Mouse (Mus musculus): Measurements from ENCODE around the gene Aicda. TPM values are rescaled to one million over a fixed set of nuclear protein-coding genes. Genes with fewer than 3 reads are reported as not detected.

Aicda gene
- total RNA-seq, 2 experiments from 2014 or later, result not detected

DNA sequence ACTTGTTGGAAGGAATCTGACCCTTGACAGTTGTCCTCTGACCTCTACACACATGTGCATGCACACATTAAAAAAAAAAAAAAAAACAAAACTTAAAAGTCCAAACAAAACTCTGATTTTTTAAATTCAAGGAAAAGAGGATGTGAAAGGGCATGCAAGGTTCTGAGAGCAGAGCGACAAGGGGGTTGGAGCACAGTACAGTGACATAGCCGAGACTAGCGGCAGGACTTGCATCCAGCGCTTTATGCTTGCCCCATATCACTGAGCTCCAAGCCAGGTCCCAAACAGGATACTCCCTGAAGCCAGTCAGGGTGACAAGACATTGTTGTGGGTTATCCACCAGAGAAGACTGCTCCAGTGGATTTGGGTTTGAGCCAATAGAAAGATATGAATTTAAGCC, 44.4 kb downstream of the Aicda start:
- peak; percentile 32 for ATAC-seq (replicated peaks; ENCODE audit: low FRiP score, low TSS enrichment, poor library complexity, severe bottlenecking)

DNA sequence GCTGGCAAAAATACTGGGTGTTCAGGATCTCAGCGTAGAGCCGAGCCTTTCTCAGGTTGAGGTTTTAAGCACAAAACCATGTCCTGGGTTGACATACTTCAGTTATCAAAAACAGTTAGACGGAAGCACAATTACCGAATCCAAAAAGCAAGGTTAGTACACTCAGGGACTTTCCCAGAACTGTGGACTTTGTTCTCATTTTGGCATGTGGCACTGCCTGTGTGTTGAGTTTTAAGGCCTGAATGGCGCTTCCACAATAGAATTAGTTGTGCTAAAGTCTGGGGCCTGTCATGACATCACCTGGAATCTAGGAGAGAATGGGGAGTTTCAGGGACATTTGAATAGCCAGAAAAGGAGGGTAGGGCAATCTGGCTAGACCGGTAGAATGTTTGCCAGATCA, 44.8 kb downstream of the Aicda start:
- ATAC-seq (replicated peaks; ENCODE audit: low FRiP score, low TSS enrichment, poor library complexity, severe bottlenecking), result no peak

DNA sequence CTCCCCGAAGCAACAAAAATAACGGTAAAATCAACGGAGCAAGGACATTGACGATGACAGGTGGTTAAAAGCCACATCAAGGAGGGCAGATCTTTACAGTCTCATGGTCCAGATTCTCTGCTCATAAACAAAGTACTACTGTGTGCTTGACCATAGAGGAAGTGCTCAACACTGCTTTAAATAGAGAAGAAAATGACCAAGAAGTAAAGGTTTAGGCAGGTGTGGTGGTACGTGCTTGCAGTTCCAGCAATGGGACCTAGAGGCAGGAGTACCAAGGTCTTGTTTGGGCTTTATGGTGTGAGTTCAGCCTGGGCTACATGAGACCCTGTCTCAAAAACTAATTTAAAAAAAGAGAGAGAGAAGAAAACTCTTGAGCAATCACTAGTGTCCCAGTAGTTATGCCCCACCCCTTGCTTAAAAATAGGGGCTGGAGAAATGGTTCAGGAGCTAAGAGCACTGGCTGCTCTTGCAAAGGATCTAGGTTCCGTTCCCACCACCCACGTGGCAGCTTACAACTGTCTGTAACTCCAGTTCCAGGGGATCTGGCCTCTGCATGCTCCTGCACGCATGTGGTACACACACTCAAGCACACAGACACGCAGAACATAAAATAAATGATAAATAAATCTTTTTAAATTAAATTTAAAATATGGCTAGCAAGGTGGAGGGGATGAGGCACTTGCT, 45.6 kb downstream of the Aicda start:
- ATAC-seq (replicated peaks; ENCODE audit: low FRiP score, low TSS enrichment, poor library complexity, severe bottlenecking), result no peak

- no peak for ATAC-seq (replicated peaks; ENCODE audit: low FRiP score, low TSS enrichment, poor library complexity, severe bottlenecking)
Measured at GRCm38 (mm10) chr6:122600066-122600646, 46.6 kb downstream of the Aicda start.

- ATAC-seq (replicated peaks; ENCODE audit: low FRiP score, low TSS enrichment, poor library complexity, severe bottlenecking), result no peak
Measured at GRCm38 (mm10) chr6:122601031-122601430, 47.4 kb downstream of the Aicda start.

- ATAC-seq (replicated peaks; ENCODE audit: low FRiP score, low TSS enrichment, poor library complexity, severe bottlenecking), result no peak
Measured at GRCm38 (mm10) chr6:122601615-122602014, 48.0 kb downstream of the Aicda start.

DNA sequence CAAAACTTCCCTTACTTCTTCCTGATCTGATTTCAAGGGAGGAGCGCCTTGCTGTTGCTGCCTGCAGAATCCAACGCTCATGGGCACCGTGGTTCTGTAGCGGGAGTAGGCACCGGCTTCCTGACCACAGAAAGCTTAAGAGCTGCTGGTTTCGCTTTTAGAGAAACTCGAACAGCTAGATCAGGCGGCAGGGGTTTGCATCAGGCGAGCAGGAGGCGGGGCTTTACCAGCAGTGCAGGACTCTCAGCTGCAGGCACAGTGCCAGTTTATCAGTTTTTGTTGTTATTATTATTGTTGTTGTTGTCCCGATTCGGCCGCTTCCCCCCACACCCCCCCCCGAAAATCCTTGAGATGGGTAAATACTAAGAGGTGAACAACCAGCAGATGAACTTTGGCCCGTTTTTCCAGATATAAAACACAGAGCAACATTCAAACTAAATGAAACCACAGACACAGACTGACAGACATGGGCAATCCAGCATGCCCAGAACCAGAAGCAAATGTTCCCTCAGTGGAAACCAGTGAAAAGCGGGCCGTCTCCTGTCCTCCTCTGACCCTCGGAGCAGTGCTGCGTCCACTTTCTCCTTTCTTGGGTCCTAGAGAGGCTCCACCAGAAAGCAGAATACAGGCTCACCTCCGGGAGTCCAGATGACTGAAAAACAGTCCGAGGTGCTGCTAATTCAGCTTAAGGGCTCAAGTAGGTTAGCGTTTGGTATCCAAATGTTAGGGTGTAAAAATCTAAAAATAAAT, 48.8 kb downstream of the Aicda start, which contains the start of gene Apobec1:
Gene Apobec1, minus strand, starts transcription at position 203 of the 750 bp plus-strand sequence.
- peak; percentile 88 for ATAC-seq (replicated peaks; ENCODE audit: low FRiP score, low TSS enrichment, poor library complexity, severe bottlenecking)

- ATAC-seq (replicated peaks; ENCODE audit: low FRiP score, low TSS enrichment, poor library complexity, severe bottlenecking), result no peak
Measured at GRCm38 (mm10) chr6:122602992-122603322, 49.4 kb downstream of the Aicda start.

DNA sequence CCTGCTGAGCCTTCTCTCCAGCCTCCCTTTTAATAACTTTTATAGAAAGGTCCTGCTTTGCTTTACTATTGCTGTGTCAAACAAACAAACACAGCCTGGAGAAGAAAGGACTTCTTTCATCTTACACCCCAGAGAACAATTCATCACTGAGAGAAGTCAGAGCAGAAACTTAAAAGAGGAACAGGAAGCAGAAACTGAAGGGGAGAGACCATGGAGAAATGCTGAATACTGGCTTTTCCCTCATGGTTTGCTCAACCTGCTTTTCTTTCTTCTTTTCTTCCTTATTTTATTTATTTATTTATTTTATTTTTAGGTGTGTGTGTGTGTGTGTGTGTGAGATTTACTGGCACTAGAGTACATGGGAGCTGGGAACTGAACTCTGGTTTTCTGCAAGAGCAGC, 50.7 kb downstream of the Aicda start:
- ATAC-seq (replicated peaks; ENCODE audit: low FRiP score, low TSS enrichment, poor library complexity, severe bottlenecking), result no peak

- ATAC-seq (replicated peaks; ENCODE audit: low FRiP score, low TSS enrichment, poor library complexity, severe bottlenecking), result peak; percentile 65
Measured at GRCm38 (mm10) chr6:122605483-122605882, 51.9 kb downstream of the Aicda start.

GRCm38 (mm10) chr6:122606661-122607060, 53.1 kb downstream of the Aicda start:
- ATAC-seq (replicated peaks; ENCODE audit: low FRiP score, low TSS enrichment, poor library complexity, severe bottlenecking), result no peak

- ATAC-seq (replicated peaks; ENCODE audit: low FRiP score, low TSS enrichment, poor library complexity, severe bottlenecking), result no peak
Measured at GRCm38 (mm10) chr6:122607700-122608099, 54.1 kb downstream of the Aicda start.

GRCm38 (mm10) chr6:122608434-122609376, 55.1 kb downstream of the Aicda start:
- ATAC-seq (replicated peaks; ENCODE audit: low FRiP score, low TSS enrichment, poor library complexity, severe bottlenecking), result no peak

- ATAC-seq (replicated peaks; ENCODE audit: low FRiP score, low TSS enrichment, poor library complexity, severe bottlenecking), result peak; percentile 31
Measured at GRCm38 (mm10) chr6:122609377-122609728, 55.8 kb downstream of the Aicda start.

DNA sequence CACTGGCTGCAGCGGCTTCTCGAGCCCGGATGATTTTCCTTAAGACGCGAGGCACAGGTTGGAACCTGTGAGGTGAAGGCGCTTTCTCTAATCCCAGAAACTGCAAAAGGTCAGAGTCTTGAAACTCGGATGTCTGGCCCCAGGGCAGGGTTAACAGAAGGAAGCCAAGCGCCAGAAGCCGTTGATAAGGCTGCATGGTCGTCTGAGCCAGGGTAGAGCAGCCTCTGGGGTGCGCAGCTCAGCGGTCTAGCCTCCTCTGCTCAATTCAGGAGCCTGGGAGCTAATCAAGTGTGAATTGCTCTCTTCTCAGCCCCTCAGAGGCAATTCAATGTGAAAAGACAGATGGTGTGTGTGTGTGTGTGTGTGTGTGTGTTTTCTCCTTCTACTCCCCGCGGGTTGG, 56.2 kb downstream of the Aicda start, which contains the start of gene Gdf3:
Gene Gdf3, minus strand, starts transcription at position 317 of the 400 bp plus-strand sequence.
- peak; percentile 82 for ATAC-seq (replicated peaks; ENCODE audit: low FRiP score, low TSS enrichment, poor library complexity, severe bottlenecking)

DNA sequence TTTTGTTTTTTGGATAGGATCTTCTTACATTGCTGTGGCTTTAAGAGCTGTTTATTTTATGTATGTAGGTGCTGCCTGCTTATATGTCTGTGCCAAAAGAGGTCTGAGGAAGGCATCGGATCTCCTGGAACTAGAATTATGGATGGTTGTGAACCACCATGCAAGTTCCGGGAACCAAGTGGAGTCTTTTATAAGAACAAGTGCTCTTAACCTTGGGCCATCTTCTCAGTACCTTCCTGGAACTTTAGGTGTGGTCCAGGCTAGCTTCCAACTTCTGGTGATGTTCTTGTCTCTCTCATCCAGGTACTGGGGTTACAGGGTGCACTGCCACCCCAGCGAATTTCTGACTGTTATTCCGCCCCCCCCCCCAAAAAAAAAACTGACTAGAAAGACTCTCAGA, 58.8 kb downstream of the Aicda start:
- ATAC-seq (replicated peaks; ENCODE audit: low FRiP score, low TSS enrichment, poor library complexity, severe bottlenecking), result no peak
